Mouse (Mus musculus) cerebral cortex, adult 2 months (tissue): ENCODE data around the gene Klhl30.

Source experiments
- WGBS: fragments of 180-500 bp; shearing (Covaris S2); methylation state at CpG from one replicate; pipeline ENCODE4 v1.1.7; 2018; 5-methylcytosine and 5-hydroxymethylcytosine counted together

Klhl30 gene

GRCm38 (mm10) chr1:91350841-91351240 lies at the start of gene Klhl30:
Gene Klhl30, plus strand, starts transcription at chr1:91351016.
- 72% methylated on average over 4 of the region's 4 CpGs for WGBS

- WGBS: 84% methylated on average over 3 of the region's 3 CpGs
These were observed 49.5 kb upstream of the Klhl30 start for GRCm38 (mm10) chr1:91301206-91301920.

DNA sequence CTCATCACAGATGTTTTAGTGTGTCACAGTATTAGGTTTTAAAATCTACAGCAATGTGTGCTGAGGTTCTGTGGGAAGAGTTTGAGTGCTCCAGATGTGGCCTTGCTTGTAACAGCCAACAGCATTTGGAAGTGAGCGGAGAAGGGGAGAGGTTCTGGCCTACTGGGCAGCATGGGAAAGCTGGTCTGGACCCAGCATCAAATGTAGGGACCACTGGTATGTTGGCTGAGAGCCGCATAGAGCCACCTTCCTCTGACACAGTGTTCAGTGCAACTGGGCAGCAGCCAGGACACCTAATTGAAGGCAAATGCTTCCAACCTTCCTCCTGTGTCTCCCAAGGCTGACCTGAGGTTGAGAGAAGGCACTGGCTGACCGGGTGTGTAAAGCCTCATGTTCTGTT lies 48.8 kb upstream of the Klhl30 start:
- WGBS: 88% methylated on average over 3 of the region's 3 CpGs

- 82% methylated on average over 4 of the region's 4 CpGs for WGBS
These were observed 46.2 kb upstream of the Klhl30 start for GRCm38 (mm10) chr1:91304621-91305020.

DNA sequence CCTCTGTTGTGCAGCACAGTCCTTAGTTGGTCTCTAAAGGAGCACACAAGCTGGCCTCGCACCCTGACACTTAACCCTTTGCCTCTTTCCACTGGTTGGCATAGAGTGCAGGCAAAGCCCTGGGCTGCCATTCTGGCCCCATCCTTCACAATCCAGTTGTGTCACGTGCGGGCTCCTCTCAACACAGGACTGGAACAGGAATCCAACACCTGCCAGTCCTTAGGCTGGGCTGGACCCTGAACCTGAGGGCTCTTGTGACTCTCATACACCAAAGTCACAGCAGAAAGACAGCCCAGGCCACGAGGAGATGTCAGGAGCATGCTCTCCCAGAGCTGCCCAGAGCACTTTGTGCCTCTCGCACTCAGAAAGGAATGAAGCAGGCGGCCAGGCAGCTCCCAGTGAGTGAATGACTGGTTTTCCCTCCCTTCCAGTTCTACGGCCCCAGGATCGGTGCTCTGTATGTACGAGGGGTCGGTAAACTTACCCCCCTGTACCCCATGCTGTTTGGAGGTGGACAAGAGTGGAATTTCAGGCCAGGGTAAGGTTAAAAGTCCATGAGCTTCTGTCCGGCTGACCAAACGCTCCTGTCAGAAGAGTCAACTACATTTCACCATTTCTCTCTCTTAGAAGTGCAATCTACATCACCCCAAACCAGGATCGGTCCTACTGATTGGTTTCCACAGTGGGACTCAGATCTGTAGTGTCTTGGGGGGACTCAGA lies 41.3 kb upstream of the Klhl30 start:
- WGBS: 98% methylated on average over 13 of the region's 13 CpGs

DNA sequence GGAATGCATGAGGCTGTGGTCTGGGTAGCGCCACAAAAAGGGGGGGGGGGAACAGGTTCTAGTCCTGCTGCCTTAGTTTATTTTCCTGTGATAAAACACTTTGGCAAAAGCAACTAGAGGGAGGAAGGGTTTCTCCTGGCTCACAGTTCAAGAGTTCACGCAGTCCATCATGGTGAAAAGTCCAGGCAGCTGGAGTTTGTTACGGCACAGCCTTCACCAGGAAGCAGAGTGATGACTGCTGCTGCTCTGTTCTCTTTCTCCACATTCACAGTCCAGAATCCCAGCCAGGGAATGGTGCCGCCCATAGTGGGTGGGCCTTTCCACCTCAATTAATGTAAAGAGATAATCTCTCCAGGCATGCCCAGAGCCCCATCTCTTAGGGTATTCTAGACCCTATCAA lies 38.5 kb upstream of the Klhl30 start:
- 96% methylated on average over 4 of the region's 4 CpGs for WGBS

DNA sequence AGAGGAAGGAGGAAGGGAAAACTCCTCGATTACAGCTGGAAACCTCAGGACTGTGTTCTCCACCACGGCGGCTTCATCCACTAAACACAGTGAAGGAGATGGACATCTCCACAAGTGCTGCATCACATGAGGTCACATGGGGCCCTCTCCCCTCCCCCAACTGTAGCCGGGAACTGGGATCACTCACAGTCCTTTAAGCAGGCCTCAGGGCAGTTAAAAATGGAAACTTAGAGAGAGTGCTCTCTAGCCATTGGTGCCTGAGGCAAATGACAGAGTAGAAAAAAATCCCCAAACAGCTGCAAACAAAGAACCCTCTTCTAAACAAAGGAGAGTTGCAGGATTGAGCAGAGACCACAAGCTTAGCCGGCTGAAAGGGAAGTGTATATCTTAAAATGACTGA lies 37.6 kb upstream of the Klhl30 start:
- WGBS: 46% methylated on average over 5 of the region's 5 CpGs

DNA sequence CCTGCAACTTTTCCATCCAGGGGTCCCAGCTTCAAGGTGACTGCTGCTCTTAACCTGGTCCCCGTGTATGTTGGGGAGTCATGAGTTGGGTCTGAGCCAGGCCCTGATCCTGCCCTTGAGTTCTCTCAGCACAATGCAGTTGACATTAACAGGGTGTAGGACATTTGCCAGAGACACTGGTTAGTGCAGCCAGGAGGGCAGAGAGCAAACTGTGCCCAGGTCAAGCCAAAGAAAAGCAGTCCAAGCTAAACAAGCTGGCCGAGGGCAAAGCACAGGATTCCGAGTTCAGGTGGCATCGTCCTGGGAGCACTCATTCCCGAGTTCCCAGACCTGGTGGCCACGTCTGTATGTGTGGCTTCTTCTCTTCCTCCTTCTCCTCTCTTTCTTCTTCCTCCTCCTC lies 33.2 kb upstream of the Klhl30 start:
- WGBS: 91% methylated on average over 6 of the region's 6 CpGs

DNA sequence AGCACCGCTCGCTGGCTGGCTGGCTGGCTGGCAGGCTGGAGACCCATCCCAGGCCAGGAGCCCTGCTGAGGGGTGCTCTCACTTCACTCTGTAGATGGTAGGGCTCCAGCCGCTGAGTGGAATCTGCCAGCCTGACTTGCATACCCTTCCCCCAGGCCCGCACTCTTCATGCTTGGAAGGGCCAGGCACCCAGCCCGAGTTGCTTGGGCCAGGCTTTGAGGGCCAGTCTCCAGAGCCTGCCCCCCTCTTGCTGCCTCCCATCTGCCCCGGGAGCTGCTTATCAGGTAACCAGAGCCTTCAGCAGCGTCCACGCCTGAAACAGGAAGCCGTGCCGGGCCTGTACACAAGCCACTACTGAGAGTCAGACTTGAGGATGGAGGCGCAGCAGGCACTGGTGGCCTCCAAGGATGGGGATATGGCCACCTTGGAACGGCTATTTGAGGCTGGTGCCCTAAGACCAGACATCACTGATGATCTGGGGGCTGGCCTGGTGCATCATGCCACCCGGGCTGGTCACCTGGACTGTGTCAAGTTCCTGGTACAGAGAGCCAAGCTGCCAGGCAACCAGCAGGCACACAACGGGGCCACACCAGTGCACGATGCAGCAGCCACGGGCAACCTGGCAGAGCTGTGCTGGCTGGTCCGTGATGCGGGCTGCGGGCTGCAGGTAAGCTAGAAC lies 28.9 kb upstream of the Klhl30 start, which contains the start of gene Espnl:
Gene Espnl (plus strand): TSS at position 316 of the 679 bp plus-strand sequence.
- WGBS: 78% methylated on average over 19 of the region's 19 CpGs

GRCm38 (mm10) chr1:91324646-91325045 lies 26.2 kb upstream of the Klhl30 start:
- WGBS: 85% methylated on average over 2 of the region's 2 CpGs

- 80% methylated on average over 4 of the region's 4 CpGs for WGBS
These were observed 25.3 kb upstream of the Klhl30 start for GRCm38 (mm10) chr1:91325488-91326042.

- WGBS: 24% methylated on average over 4 of the region's 4 CpGs
These were observed 18.7 kb upstream of the Klhl30 start for GRCm38 (mm10) chr1:91332102-91332501.

GRCm38 (mm10) chr1:91337355-91337754 lies 13.5 kb upstream of the Klhl30 start:
- 84% methylated on average over 7 of the region's 7 CpGs for WGBS

- 86% methylated on average over 3 of the region's 3 CpGs for WGBS
These were observed 6.8 kb upstream of the Klhl30 start for GRCm38 (mm10) chr1:91344001-91344400.

DNA sequence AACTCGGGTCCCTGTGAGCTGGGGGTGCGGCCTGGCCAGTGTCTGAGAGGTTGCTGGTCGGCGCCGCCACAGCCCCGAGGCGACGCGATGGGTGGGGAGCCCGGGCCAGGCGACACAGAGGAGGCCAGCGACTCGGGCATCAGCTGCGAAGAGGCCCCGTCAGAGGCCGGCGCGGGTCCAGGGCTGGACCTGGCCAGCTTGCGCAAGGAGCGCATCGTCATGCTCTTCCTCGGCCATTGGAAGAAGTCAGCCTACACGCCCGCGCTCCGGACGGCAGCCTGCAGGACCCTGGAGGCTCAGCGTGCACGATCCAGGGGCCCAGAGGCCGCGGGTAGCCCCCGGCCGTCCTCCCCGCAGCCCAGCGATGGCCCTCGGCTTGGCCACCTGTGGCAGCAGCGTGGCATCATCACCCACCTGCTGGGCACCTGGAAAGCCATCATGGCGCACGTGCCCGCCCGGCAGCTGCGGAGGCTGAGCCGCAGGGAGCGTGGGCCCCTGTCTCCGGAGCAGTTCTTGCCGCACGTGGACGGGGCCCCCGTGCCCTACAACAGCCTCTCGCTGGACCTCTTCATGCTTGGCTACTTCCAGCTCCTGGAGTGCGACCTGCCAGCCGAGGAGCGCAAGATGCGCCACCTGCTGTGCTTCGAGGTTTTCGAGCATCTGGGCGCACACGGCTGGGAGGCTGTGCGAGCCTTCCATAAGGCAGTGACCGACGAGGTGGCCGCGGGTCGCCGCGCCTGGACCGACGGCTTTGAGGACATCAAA lies 5.7 kb upstream of the Klhl30 start:
- 6% methylated on average over 68 of the region's 68 CpGs for WGBS

DNA sequence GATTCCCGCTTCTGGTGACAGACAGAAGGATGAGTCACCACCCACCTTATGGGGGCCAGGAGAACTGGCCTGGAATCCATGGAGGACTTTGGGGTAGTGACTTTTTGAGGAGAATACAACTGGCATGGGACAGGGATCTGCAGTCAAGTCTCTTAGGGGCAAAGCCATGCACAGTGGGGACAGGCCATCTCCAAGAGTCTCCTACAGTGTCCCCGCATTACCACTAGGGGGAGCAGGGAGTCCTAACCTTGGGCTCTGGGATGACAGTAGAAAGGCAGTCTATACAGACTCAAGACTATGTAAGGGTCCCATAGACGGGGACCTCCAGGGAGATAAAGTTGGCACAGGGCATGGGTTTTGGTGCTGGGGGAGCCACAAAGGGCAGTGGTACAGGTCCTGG lies 3.9 kb upstream of the Klhl30 start:
- 34% methylated on average over 3 of the region's 3 CpGs for WGBS

- WGBS: 84% methylated on average over 3 of the region's 3 CpGs
These were observed 433 bp downstream of the Klhl30 start for GRCm38 (mm10) chr1:91351249-91351648.

DNA sequence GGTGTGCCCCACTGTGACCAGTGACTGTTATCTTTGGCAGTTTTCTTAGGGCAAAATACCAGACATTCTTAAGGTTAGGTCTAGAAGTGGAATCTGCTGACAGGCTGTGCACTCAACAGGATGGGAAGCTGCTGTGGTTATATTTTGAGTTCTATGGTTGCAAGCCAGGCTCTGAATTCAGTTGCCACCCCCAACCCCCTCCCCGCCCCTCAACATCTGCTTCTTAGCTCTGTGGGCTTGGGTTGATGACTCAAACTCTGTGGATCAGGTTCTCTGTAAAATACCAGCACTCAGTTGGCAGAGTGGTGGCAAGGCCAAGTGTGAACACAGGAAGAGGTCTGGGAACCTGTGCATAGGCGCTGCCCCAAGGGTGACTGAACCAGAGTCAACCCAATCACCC lies 1.5 kb downstream of the Klhl30 start:
- WGBS: 67% methylated on average over 2 of the region's 2 CpGs

GRCm38 (mm10) chr1:91356105-91356504 lies 5.3 kb downstream of the Klhl30 start:
- 81% methylated on average over 11 of the region's 11 CpGs for WGBS

- WGBS: 85% methylated on average over 5 of the region's 5 CpGs
These were observed 11.3 kb downstream of the Klhl30 start for GRCm38 (mm10) chr1:91362113-91362512.

DNA sequence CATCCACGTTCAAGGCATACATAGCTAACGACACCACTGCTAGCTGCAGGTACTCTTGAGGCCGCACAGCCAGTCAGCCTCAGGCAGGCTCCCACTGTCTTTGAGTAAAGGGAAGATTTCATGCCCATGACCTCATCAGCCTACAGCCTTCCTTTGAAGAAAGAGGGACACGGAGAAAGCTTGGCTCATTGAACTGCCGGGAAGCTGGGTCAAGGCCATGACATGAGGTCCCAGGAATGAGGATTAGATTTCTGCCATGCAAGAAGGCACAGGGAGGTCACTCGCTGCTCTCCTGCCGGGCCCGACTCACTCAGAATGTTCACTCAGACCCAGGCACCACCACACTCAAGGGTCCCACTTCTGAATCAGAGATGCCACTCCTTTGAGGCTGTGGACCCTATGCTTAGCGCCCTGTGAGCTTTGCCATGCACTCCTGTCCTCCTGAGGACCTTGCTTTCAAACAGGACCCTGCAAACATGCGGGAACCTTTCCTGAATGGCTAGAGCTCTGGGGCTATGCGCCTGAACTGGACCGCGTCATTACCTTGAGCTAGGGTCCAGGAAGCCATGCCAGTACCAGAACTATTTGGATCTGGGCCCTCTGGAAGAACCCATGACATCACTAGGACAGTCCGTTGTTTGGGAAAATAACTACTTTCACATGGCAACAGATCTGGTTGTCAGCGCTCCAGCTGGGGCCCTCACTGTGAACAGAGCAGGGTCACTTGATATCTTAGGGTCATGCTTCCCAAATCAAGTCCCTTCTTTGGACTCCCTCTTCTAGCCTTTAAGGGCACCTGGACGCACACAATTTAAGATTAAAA lies 14.2 kb downstream of the Klhl30 start:
- 95% methylated on average over 16 of the region's 16 CpGs for WGBS
